Mouse (Mus musculus): Measurements from ENCODE around the gene Papola.

GRCm38 (mm10) chr12:105869242-105869641 lies 84.7 kb downstream of the Papola start:
- TF ChIP-seq CTCF (IDR thresholded peaks at IDR 0.05; ENCODE audit: low read depth) (no peak), EP300 (IDR thresholded peaks at IDR 0.05; ENCODE audit: low read depth) (no peak)
